Mouse (Mus musculus): ENCODE measurements around the gene Lnx2. TPM values are rescaled to one million over a fixed set of nuclear protein-coding genes. Genes with fewer than 3 reads are reported as not detected.
A peak's percentile ranks its signal among the peaks of the same experiment; 100 is the strongest.

The Lnx2 gene
- total RNA-seq, 2 experiments from 2014 or later, result 16.5 to 16.6 TPM

DNA sequence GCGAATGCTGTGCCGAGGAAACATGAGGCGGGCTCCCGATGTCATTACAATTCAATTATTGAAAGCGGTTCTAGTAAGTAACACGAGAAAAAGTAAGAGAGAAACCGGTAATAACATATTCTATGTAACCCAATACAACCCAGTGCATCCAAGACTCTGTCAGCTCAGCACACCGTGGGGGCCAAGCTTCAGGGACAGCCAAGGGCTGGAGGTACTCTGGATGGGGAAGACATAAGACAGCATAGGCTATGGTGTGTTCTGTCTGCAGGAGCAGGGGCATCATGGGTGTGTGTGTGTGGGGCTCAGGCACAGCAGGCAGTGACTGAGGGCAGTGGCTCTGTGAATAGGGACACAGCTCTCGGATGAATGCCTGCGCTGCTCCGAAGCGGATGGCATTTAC lies 59.8 kb downstream of the Lnx2 start:
- DNase-seq, result no peak

DNA sequence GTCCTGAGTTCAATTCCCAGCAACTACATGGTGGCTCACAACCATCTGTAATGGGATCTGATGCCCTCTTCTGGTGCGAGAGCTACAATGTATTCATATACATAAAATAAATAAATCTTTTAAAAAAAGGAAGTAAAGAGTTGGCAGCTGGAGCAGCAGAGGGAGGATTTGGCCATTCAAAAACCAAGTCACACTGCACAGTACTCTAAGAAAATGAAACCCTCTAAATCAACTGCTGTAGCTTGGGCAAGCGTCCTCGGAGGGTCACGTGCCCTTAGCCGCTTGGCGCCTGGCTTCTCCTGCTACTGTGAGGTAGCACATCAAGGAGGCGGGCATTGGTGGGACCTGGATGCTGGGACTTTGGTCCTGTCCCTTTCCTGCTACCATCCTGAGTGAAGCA lies 61.2 kb downstream of the Lnx2 start:
- DNase-seq, result no peak

DNA sequence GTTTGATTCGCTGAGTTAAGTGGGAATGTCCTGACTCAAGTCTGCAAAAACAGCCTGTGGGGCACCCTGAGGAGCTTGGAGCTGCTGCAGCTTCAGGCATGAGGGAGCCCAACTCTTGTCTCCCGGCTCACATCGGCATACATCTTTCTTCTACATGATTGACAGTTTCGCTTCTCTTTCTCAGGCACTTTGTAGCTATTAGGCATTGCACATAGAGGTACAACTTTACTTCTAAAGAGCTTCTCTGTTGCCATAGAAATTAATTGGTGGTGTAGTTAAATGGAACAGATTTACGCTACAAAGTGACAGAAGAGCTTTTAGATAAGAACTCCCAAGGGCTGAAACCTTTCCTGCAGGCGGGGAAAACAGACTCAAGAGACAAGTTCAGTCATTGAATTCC lies 62.5 kb downstream of the Lnx2 start:
- no peak for DNase-seq

DNA sequence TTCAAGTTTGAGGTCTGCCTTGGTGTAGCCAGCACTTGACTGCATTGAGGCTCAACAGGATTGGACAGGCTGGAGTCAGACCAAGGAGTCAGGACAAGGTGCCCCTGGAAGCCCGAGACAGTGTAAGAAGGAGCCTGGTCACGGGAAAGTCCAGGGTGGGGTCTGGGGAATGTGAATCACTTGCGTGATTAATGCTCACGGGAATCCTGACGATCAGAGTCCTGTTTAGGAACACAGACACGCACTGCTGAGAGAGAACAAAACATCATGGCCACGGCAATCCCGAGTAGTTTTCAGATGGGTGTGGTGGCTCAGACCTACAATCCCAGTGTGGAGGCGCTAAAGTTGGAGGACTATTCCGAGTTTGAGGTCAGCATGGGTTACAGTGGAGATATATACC lies 65.1 kb downstream of the Lnx2 start:
- no peak for DNase-seq

DNA sequence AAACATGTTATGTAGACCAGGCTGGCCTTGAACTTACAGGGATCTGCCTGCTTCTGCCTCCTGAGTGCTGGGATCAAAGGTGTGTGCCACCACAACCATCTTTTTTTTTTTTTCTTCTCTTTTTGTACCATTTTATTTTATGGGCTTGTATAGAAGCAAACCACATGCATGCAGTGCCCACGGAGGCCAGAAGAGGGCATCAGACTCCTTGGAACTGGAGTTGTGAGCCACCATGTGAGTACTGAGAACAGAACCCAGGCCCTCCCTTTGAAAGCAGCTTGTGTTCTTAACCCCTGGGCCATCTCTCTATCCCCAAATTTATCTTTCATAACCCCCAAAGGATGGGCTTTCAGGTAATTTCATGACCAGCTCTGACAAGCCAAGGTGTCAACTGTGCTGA lies 73.1 kb downstream of the Lnx2 start:
- no peak for DNase-seq

DNA sequence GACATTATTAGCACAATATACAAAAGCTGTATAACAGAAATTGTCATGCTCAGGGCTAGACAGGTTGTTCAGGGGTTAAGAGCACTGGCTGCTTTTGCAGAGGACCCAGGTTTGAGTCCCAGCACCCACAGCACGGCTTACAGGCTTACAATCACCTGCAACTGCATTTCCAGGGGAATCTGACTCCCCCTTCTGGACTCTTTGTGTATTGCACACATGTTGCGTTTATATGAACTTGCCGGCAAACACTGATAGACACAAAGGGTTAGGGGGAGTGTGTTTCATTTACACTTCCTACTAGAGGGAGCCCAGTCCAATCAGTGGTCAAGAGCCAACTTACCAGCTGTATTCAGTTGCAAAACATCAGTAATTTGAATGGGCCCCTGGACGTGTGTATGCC lies 75.1 kb downstream of the Lnx2 start:
- no peak for DNase-seq

DNA sequence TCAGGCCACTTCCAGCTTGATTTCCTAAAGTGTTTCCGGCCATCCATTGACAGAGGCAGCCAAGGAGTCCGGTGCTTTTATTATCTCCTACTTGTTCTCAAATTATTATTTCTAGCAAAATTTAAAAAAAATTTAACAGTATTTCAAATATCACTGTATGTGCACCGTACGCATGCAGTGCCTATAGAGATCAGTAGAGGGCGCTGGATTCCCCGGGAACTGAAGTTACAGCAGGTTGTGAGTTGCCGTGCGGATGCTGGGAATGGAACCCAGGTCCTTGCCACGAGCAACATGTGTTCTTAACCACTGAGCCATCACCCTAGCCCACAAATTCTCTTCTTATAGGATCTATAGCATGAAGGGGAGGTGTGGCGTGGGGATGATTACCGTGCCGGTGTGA lies 77.6 kb downstream of the Lnx2 start:
- DNase-seq, result no peak

DNA sequence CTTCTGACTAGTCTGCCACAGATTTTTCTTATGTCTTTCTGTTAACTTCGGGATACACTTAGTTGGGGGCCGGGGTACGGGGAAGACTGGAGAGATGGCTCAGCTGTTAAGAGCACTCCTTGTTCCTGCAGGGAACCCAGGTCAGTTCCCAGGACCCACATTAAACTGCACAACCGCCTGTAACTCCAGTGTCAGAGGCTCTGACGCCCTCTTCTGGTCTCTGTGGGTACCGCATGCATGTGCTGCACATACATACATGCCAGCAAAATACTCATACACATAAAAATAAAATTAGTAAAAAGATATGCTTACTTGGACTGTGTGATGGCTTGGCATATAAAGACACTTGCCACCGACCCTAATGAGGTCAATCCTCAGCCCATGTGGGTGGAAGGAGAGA lies 79.6 kb downstream of the Lnx2 start:
- no peak for DNase-seq

DNA sequence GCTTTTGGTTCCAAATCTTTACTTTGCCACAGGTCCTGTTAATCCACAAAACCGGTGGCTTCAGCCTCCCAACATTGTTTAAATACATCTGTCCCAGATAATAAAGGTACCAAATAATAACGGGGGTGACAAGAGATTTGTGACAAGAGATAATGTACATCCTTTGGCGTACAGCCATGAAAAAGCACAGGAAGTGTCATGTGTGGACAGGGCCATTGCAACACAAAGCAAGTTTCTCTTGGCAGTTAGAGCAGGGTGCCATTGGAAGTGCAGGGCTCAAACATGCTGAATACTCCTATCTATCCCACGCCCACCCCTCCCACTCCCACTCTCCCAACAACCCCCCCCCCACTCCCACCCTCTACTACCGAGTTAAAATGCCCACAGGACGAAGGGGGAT lies 81.4 kb downstream of the Lnx2 start:
- no peak for DNase-seq

DNA sequence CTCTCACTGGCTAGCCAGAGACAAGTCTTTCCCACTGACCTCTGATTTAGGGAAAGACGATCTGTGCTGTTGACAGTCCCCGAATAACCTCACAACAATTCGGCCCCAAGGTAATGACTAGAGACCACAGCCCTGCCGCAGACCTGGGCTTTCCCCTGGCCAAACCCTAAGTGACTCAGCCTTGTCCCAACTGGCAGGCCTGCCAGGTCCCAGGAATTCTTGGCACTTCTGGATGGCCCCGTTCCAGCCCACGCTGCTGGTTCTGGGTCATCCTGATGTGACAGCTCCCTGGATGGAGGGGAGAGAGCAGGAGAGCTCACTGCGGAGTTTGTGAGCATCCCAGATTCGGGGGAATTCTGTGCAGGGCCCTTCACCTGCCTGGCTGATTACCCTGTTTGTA lies 82.9 kb downstream of the Lnx2 start:
- DNase-seq, result peak; percentile 87

DNA sequence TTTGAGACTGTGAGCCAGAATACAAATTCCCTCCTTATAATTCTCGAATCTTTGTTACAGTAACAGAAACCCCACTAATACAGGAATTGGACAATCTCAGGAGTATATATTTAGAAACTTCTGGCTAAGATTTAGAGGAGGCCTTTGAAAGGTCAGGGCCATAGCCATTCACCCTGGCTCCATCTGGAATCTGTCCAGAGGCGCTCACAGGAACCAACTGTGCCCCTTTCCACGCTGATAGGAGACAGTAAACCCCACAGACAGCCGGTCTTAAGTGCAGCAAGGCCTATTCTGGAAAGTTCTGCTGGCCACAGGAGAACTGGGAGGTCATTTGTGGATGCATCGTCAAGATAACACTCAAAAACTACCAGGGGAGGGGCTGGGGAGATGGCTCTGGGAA lies 87.3 kb downstream of the Lnx2 start:
- DNase-seq, result peak; percentile 31

DNA sequence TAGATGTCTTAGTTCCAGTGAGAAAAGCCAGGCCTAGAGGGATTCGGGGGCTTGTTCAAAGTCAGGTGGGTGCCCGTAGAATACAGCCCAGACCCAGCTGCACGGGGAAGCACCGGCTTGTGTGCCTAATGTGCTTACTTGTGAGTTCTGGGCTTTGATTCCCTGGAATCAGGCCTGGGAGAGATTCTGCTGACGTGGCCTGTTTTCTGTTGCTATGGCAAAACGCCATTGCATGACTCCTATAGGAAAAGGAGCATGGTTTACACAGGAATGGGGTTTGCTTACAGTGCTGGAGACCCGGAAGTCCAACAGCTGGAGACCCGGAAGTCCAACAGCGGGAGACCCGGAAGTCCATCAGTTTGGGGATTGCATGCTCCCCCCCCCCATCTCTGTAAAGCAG lies 88.8 kb downstream of the Lnx2 start:
- DNase-seq, result no peak

DNA sequence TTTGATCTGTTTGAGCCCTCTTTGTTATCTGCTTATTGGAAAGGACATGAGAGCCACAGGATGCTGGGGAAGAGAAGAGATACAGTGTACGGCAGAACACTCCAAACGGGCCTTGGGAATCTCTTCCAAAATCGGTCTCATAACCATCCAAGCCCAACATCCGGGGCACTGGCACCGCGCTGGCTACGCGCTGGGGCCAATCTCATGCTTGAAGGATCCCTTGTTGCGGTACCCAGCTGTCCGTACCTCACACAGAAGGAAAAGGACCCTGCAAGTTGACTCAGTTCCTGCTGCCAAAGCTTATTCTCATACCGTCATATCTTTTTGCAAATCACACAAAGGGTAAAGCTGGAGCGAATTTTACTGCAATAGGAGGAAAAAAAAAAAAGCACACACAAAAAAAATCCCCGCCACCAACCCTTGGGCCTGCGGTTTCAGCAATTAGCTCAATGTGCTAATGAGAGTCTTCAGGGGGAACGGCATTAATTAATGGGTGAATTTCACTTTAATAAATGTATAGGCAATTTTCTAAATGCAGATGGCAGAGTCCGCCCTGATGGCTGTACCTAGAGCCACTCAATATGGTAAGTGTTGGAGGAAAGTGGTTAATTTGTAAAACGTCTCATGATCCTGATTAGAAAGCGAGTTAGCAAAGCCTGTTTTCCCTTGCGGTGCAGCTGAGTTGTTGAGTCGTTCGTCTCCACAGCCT lies 90.5 kb downstream of the Lnx2 start:
- no peak for DNase-seq

DNA sequence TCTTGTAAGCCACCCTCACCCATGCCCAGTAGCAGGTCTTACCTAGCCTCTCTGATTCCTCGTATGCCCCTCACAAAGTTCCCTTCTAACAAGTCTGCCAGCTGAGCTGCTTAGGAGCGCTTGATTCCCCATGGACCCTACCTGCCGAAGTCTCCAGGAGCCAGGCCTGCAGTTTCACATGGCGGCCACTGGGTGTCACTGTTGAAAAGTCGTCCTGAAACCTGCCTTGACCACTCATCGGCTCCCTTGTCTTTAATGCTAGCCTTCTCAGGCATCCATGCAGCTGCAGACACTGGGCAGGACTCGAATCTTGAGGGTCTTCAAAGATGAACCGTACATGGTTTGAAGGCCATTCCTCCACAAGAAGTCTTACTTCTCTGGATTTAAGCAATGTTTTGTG lies 93.2 kb downstream of the Lnx2 start:
- peak; percentile 73 for DNase-seq

DNA sequence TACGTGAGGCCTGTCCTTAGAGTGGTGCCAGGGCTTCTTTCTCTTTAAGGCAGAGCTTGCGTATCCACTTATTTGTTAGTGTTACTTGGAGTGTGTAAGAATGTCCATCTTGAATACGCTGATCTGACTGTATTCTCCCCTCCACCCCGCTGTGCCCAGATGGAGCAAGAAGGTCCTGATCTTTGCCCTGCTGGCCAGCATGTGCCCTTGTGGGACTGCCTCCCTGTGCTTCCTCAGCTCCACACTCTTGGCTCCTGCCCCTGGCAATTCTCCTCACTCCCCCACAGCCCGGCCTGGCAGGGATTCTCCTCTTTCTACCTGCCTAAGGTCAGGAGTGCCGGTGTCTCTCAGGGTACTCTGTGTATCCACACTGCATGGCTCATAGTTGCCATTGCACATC lies 95.0 kb downstream of the Lnx2 start:
- DNase-seq, result no peak

DNA sequence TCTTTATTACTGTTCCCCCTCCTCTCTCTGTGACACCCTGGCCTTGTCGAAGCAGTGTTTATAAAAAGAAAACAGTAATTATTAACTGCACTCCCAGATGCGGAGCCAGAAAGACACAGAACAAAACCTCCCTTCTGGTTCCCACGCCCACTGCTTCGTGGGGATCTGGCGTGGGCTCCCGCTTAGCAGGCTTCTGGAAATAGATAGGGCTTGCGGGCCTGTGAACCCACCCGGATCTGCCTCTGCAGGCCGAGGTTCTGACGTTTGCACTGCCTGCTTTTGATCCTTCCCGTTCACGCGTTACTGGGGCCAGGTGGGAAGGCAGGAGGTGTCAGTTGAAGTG lies 101.6 kb downstream of the Lnx2 start:
- no peak for DNase-seq

DNA sequence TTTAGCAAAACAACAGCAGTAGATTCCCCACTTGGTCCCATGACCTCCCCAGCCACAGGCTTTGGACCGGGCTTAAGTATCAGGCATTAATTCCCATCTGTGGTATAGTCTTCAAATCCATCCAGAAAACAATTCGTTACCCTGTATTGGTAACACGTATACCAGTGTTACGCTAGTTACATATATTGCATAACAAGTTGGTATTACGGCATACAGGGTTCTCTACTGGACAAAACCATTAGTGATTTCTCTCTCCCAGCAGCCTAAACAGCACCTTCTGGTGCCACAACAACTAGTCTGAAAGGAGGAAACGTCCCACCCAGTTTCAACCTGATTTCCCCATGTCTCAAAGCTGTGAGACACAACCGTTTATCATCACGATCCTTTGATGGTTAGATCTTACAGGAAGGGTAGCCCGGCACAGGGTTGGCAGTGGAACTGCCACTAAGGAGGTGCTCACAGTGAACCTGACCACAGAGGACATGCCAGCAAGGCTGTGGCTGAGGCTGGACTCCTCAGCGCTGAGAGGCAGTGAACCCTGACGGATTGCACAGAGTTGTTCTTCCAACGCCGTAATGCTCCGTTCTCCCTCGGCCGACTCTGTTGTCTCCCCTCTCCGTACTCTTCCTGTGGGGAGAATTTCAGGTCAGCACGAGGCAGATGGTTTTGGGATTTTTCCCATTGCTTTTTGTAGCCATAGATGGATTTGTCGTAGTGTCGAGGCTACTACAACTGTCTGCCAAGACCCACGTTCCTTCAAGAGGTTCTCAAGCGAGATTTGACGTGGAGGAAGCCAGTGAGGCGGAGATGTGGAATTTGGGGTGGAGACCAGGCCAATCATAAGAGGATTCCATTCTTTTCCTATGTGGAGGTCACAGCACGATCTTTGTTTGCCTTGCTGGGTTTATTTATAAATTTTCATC lies 102.3 kb downstream of the Lnx2 start:
- no peak for DNase-seq

DNA sequence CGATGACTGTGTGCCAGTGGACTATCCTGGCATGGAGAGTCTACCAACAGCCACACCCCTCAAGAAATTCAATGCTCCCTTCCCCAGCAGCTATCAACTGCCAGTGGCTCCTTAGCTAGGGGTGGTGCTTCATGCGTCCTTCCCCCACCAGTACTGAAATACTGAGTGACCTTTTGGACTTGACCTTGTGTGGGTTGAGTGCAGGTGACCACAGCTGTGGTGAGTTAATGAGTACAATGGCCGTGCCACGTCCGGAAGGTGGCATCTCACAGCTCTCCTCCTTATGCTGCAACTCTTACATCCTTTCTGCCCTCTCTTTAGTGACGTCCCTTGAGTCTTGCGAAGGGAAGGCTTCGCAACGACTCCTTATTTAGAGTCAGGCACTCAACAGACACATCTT lies 103.0 kb downstream of the Lnx2 start:
- no peak for DNase-seq

DNA sequence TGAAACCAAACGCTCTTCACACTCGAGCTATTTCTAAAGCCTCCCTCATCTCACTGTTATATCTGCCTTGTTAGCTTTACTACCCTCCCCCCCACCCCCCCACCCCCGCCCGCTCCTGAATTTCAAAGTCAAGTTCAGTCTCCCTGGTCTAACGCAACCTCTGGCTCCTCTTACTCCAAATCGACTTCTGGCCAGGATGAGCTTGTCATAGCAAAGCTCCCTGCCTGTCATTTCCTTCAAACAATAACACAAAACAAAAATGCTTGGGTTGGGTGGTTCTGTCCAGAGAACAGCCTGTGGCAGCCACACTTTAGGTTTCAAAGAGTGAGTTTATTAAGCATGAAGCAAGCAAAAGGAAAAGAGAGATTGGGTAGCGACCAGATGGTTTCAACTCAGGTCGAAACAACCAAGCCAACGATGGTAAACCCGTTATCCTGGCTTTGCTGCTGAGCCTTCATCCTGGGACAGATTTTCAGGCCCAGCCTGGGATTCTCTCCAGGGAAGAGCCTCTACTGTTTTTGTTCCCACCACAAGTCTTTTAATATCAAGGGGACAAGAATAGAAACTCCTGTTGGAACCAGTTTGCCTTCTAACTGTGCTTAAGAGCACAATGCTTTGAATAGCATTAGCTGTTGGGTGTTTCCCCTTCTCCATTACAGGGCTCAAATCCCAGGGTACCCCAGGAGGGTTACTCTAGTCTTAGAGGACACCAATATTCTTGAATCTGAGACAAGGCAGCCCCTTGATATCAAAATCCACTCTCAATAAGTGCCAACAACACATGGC lies 104.4 kb downstream of the Lnx2 start:
- DNase-seq, result no peak

DNA sequence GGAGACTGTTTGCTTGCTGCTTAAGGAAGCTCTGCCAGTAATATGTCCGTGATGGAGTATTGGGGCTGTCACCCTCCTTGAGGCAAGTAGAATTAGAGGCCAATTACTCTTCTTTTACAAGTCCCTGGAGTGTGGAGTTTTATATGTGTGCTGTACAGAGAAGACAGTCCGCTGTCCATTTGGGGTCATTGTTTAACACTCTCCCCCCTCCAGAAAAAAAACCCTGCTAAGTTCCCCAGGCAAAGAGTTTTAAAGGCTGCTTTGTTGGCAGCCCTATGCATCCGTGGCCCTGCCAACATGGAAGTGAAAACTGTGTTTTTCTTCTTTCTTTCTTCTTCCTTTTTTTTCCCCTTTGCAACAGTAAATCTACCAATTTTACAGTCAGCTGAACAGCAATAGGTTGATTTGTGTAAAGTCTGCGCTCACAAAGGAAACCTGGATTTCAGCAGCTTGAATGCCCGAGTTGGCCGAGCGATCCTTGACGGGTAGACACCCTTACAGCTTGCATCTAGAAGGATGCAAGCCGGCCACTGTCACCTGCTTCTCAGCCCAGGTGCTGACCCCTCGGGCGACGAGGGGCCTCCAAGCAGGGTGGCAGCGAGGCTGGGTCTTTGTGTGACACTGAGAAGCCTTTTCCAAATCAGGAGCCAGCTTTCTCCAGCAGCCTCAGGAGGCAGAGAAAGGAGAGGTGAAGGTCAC lies 107.5 kb downstream of the Lnx2 start:
- DNase-seq, result no peak
